Mouse (Mus musculus) forebrain, embryonic 11.5 days (tissue): ENCODE measurements around the gene Mecp2. TPM values are rescaled to one million over a fixed set of nuclear protein-coding genes. Genes with fewer than 3 reads are reported as not detected.
"Not testable (repeated sequence)": the region's sequence is repeated elsewhere in the genome, so short reads cannot be mapped to it uniquely, and the experiment has no call there.

ENCODE experiments used
- ATAC-seq: fragments of 200-750 bp; cut with Nextera tagmentation; replicated peaks from 2 replicates; pipeline ENCODE4 v1.8.0; 2017; ENCODE audit warnings: moderate TSS enrichment; ENCODE audit not compliant: low FRiP score
- DNase-seq: peaks from one replicate; pipeline ENCODE4 v3.0.0-alpha.2; 2017; ENCODE audit warnings: low spot score
- H3K27ac ChIP-seq: fragments of 300-500 bp; sonication (generic); 2 replicates; pipeline ENCODE4 v1.5.1; 2014; ENCODE audit warnings: low read depth, low read length
- H3K27me3 ChIP-seq: fragments of 300-500 bp; sonication (generic); 2 replicates; pipeline ENCODE4 v1.6.1; 2014; ENCODE audit warnings: mild to moderate bottlenecking, low read length, mixed read lengths; ENCODE audit not compliant: control insufficient read depth, insufficient read depth
- H3K36me3 ChIP-seq: fragments of 300-500 bp; sonication (generic); 2 replicates; pipeline ENCODE4 v1.6.1; 2014; ENCODE audit warnings: mild to moderate bottlenecking, low read length, moderate library complexity, mixed read lengths; ENCODE audit not compliant: control insufficient read depth, insufficient read depth
- H3K4me1 ChIP-seq: fragments of 300-500 bp; sonication (generic); replicated peaks from 2 replicates; pipeline ENCODE4 v1.6.1; 2014; ENCODE audit warnings: low read length, mixed read lengths; ENCODE audit not compliant: control insufficient read depth, insufficient read depth
- H3K4me2 ChIP-seq: fragments of 300-500 bp; sonication (generic); 2 replicates; pipeline ENCODE4 v1.6.1; 2014; ENCODE audit warnings: low read depth, mild to moderate bottlenecking, low read length, moderate library complexity, mixed read lengths; ENCODE audit not compliant: severe bottlenecking
- H3K4me3 ChIP-seq: fragments of 300-500 bp; sonication (generic); 2 replicates; pipeline ENCODE4 v1.5.1; 2014; ENCODE audit warnings: low read depth, low read length
- H3K9ac ChIP-seq: fragments of 300-500 bp; sonication (generic); 2 replicates; pipeline ENCODE4 v1.6.1; 2014; ENCODE audit warnings: low read length
- H3K9me3 ChIP-seq: fragments of 300-500 bp; sonication (generic); 2 replicates; pipeline ENCODE4 v1.6.1; 2016; ENCODE audit warnings: low read length, mixed read lengths; ENCODE audit not compliant: control insufficient read depth
- WGBS: fragments of 180-500 bp; shearing (Covaris S2); extraction: QIAGEN DNeasy Blood & Tissue Kit; methylation state at CpG from one replicate; pipeline ENCODE4 v1.1.7; 2014; 5-methylcytosine and 5-hydroxymethylcytosine counted together
- polyA plus RNA-seq: library from polyadenylated mRNA; unstranded; fragments of >200 nt; fragmentation: Nextera tagmentation; extraction: Ambion mirVana; gene quantifications from 2 replicates; pipeline ENCODE4 v1.2.1, GENCODE M21; 2014

The Mecp2 gene
- polyA plus RNA-seq, result 17.0 and 19.8 TPM in 2 replicates

- not testable (repeated sequence) for H3K4me3 ChIP-seq, ATAC-seq, H3K4me1 ChIP-seq, H3K27ac ChIP-seq, H3K9me3 ChIP-seq, H3K36me3 ChIP-seq, H3K4me2 ChIP-seq, H3K27me3 ChIP-seq, H3K9ac ChIP-seq, DNase-seq
- WGBS, result 35% methylated on average over 1 of the region's 1 CpGs
Observed at GRCm38 (mm10) chrX:74135263-74135662, at the start of gene Mecp2. Mecp2 (minus strand) TSS chrX:74135363.

- H3K27me3 ChIP-seq, result no peaks in the 10 kb centered on the region
- no peak for DNase-seq
- no peaks in the 10 kb centered on the region for H3K9me3 ChIP-seq
- no peaks in the 10 kb centered on the region for H3K4me1 ChIP-seq
- H3K36me3 ChIP-seq, result no peaks in the 10 kb centered on the region
- no peak for ATAC-seq
- 90% methylated on average over 17 of the region's 17 CpGs for WGBS
- H3K27ac ChIP-seq, result no peak within 1 kb of the TSS
- no peak within 1 kb of the TSS for H3K4me3 ChIP-seq
- H3K9ac ChIP-seq, result no peak within 1 kb of the TSS
- no peak within 1 kb of the TSS for H3K4me2 ChIP-seq
Observed at GRCm38 (mm10) chrX:74176959-74177358, 41.8 kb upstream of the Mecp2 start, which contains the start of gene Tktl1. Tktl1 (plus strand) TSS chrX:74177259.

- DNase-seq (no peak), ATAC-seq (no peak)
- 86% methylated on average over 1 of the region's 1 CpGs for WGBS
- H3K9ac ChIP-seq, result no peak within 1 kb of the TSS
- H3K4me1 ChIP-seq, result no peaks in the 10 kb centered on the region
- H3K27ac ChIP-seq, result no peak within 1 kb of the TSS
- H3K4me2 ChIP-seq, result no peak within 1 kb of the TSS
- no peaks in the 10 kb centered on the region for H3K36me3 ChIP-seq
- H3K27me3 ChIP-seq, result no peaks in the 10 kb centered on the region
- H3K9me3 ChIP-seq, result no peaks in the 10 kb centered on the region
- H3K4me3 ChIP-seq, result no peak within 1 kb of the TSS
Observed at GRCm38 (mm10) chrX:74167738-74168137, 32.6 kb upstream of the Mecp2 start, which contains the start of gene Tex28. Tex28 (minus strand) TSS chrX:74167838.

- no peak within 1 kb of the TSS for H3K27ac ChIP-seq
- H3K4me1 ChIP-seq, result no peaks in the 10 kb centered on the region
- no peak within 1 kb of the TSS for H3K9ac ChIP-seq
- no peak within 1 kb of the TSS for H3K4me2 ChIP-seq
- H3K9me3 ChIP-seq, result no peaks in the 10 kb centered on the region
- H3K36me3 ChIP-seq, result no peaks in the 10 kb centered on the region
- H3K27me3 ChIP-seq, result no peaks in the 10 kb centered on the region
- DNase-seq (no peak), ATAC-seq (no peak)
- H3K4me3 ChIP-seq, result no peak within 1 kb of the TSS
Observed at GRCm38 (mm10) chrX:74127164-74127563, 8.0 kb downstream of the Mecp2 start, which contains the start of gene Opn1mw. Opn1mw (plus strand) TSS chrX:74127464.

- Histone ChIP-seq H3K4me1 (no peaks in the 10 kb centered on the region), H3K36me3 (no peaks in the 10 kb centered on the region), H3K4me3 (no peak overlapping the region), H3K4me2 (no peak overlapping the region), H3K27ac (no peak overlapping the region), H3K27me3 (no peaks in the 10 kb centered on the region), H3K9me3 (no peaks in the 10 kb centered on the region), H3K9ac (no peak overlapping the region)
- DNase-seq (no peak), ATAC-seq (no peak)
- WGBS, result 52% methylated on average over 2 of the region's 2 CpGs
Observed at GRCm38 (mm10) chrX:74124975-74125374, 10.2 kb downstream of the Mecp2 start.

GRCm38 (mm10) chrX:74115511-74115910 lies 19.7 kb downstream of the Mecp2 start:
- ATAC-seq, result 0 out of 2 replicates have a peak, but pooled peaks have one; percentile 39
- H3K4me1 ChIP-seq, result no peaks in the 10 kb centered on the region

GRCm38 (mm10) chrX:74114036-74114435 lies 21.1 kb downstream of the Mecp2 start:
- Histone ChIP-seq H3K27me3 (no peaks in the 10 kb centered on the region), H3K9me3 (no peaks in the 10 kb centered on the region), H3K4me2 (no peak overlapping the region), H3K4me1 (no peaks in the 10 kb centered on the region), H3K27ac (no peak overlapping the region), H3K4me3 (no peak overlapping the region), H3K36me3 (no peaks in the 10 kb centered on the region), H3K9ac (no peak overlapping the region)
- DNase-seq (no peak), ATAC-seq (no peak)

More at GRCm38 (mm10) chrX:74115511-74115910, 19.7 kb downstream of the Mecp2 start:
- peak; percentile 49 for DNase-seq
- 17% methylated on average over 10 of the region's 10 CpGs for WGBS
- no peak overlapping the region for H3K27ac ChIP-seq
- H3K4me2 ChIP-seq, result peak overlapping the region; percentile 31; the same call in 1 of the 2 replicates
- H3K36me3 ChIP-seq, result no peaks in the 10 kb centered on the region
- H3K4me3 ChIP-seq, result no peak overlapping the region
- no peak overlapping the region for H3K9ac ChIP-seq
- no peaks in the 10 kb centered on the region for H3K9me3 ChIP-seq
- H3K27me3 ChIP-seq, result no peaks in the 10 kb centered on the region

GRCm38 (mm10) chrX:74108747-74109146 lies 26.4 kb downstream of the Mecp2 start:
- DNase-seq, result no peak
- 54% methylated on average over 3 of the region's 3 CpGs for WGBS

GRCm38 (mm10) chrX:74105916-74106315 lies 29.2 kb downstream of the Mecp2 start:
- Histone ChIP-seq H3K4me2 (no peak overlapping the region), H3K9me3 (no peaks in the 10 kb centered on the region), H3K4me3 (no peak overlapping the region), H3K36me3 (no peaks in the 10 kb centered on the region), H3K27ac (no peak overlapping the region), H3K4me1 (no peaks in the 10 kb centered on the region), H3K27me3 (no peaks in the 10 kb centered on the region), H3K9ac (no peak overlapping the region)
- DNase-seq (no peak), ATAC-seq (no peak)
- 68% methylated on average over 2 of the region's 2 CpGs for WGBS

More at GRCm38 (mm10) chrX:74108747-74109146, 26.4 kb downstream of the Mecp2 start:
- no peak overlapping the region for H3K9ac ChIP-seq
- H3K4me2 ChIP-seq, result no peak overlapping the region
- H3K27ac ChIP-seq, result no peak overlapping the region
- H3K4me1 ChIP-seq, result no peaks in the 10 kb centered on the region
- no peaks in the 10 kb centered on the region for H3K36me3 ChIP-seq
- H3K4me3 ChIP-seq, result no peak overlapping the region
- no peaks in the 10 kb centered on the region for H3K27me3 ChIP-seq
- ATAC-seq, result no peak
- no peaks in the 10 kb centered on the region for H3K9me3 ChIP-seq
